Mouse (Mus musculus) lung, postnatal 0 days (tissue): ENCODE measurements around the gene Borcs8. TPM values are rescaled to one million over a fixed set of nuclear protein-coding genes. Genes with fewer than 3 reads are reported as not detected.
A peak's percentile ranks its signal among the peaks of the same experiment; 100 is the strongest.

Source experiments
- ATAC-seq: fragments of 200-750 bp; cut with Nextera tagmentation; 2 replicates; pipeline ENCODE4 v1.8.0; 2017; ENCODE audit warnings: moderate library complexity
- DNase-seq: peaks from one replicate; pipeline ENCODE4 v3.0.0-alpha.2; 2016; ENCODE audit warnings: low spot score
- H3K27ac ChIP-seq: fragments of 300-500 bp; sonication (generic); 2 replicates; pipeline ENCODE4 v1.5.1; 2014; ENCODE audit warnings: antibody characterized with exemption, mild to moderate bottlenecking, low read length, mixed read lengths
- H3K27me3 ChIP-seq: fragments of 300-500 bp; sonication (generic); replicated peaks from 2 replicates; pipeline ENCODE4 v1.6.1; 2014; ENCODE audit warnings: low read length, mixed read lengths; ENCODE audit not compliant: insufficient read depth
- H3K36me3 ChIP-seq: fragments of 300-500 bp; sonication (generic); 2 replicates; pipeline ENCODE4 v1.6.1; 2014; ENCODE audit warnings: low read length, mixed read lengths; ENCODE audit not compliant: insufficient read depth
- H3K4me1 ChIP-seq: fragments of 300-500 bp; sonication (generic); 2 replicates; pipeline ENCODE4 v1.6.1; 2014; ENCODE audit warnings: antibody characterized with exemption, low read depth, low read length, mixed read lengths; ENCODE audit not compliant: insufficient read depth
- H3K4me2 ChIP-seq: fragments of 300-500 bp; sonication (generic); replicated peaks from 2 replicates; pipeline ENCODE4 v1.6.1; 2014; ENCODE audit warnings: low read depth, mild to moderate bottlenecking, low read length, moderate library complexity, mixed read lengths
- H3K4me3 ChIP-seq: fragments of 300-500 bp; sonication (generic); 2 replicates; pipeline ENCODE4 v1.5.1; 2014; ENCODE audit warnings: low read depth, low read length
- H3K9ac ChIP-seq: fragments of 300-500 bp; sonication (generic); replicated peaks from 2 replicates; pipeline ENCODE4 v1.6.1; 2014; ENCODE audit warnings: low read depth, mild to moderate bottlenecking
- H3K9me3 ChIP-seq: fragments of 300-500 bp; sonication (generic); 2 replicates; pipeline ENCODE4 v1.6.1; 2016; ENCODE audit warnings: low read length, mixed read lengths
- CTCF ChIP-seq: IDR thresholded peaks from 2 replicates; pipeline ENCODE4 v1.5.1; 2016; ENCODE audit warnings: antibody characterized with exemption, mild to moderate bottlenecking
- EP300 ChIP-seq: IDR thresholded peaks from 2 replicates; pipeline ENCODE4 v1.6.1; 2016; ENCODE audit warnings: antibody characterized with exemption, mild to moderate bottlenecking, control low read depth
- WGBS: fragments of 180-500 bp; shearing (Covaris S2); extraction: QIAGEN DNeasy Blood & Tissue Kit; methylation state at CpG from one replicate; pipeline ENCODE4 v1.1.7; 2014; 5-methylcytosine and 5-hydroxymethylcytosine counted together
- microRNA-seq: library from miRNA; unstranded; fragments of <30 nt; microRNA quantifications from one replicate; pipeline ENCODE4, GENCODE M21; 2016
- polyA plus RNA-seq: library from polyadenylated mRNA; unstranded; fragments of >200 nt; fragmentation: Nextera tagmentation; extraction: Ambion mirVana; gene quantifications from 2 replicates; pipeline ENCODE4 v1.2.1, GENCODE M21; 2015

The Borcs8 gene
- polyA plus RNA-seq, 1 experiment from 2014 or later = 34.2 TPM

DNA sequence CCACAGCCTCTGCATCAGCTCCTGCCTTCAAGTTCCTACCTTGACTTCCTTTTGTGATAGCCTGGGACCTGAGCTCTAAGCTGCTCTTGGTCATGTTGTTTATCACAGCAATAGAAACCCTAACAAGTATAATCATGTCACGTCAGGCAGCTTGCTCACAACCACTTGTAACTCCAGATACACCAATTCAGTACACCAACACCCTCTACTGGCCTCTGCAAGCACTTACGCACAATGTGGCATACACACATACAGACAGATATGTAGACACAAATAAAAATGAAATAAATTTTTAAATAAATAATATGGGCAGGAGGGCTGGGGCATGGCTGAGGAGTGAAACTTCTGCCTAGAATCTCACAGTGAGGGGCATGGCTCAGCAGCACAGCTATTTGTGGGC is 56.5 kb downstream of the Borcs8 start:
- DNase-seq (no peak), ATAC-seq (no peak)
- no peaks in the 10 kb centered on the region for H3K9me3 ChIP-seq
- H3K27me3 ChIP-seq = no peaks in the 10 kb centered on the region
- H3K9ac ChIP-seq = no peak overlapping the region
- no peak overlapping the region for H3K4me3 ChIP-seq
- H3K36me3 ChIP-seq = no peaks in the 10 kb centered on the region
- peak; percentile 23; the same call in 1 of the 2 replicates for TF ChIP-seq CTCF
- TF ChIP-seq EP300 = no peak
- no peak overlapping the region for H3K4me2 ChIP-seq
- 83% methylated on average over 2 of the region's 2 CpGs for WGBS
- H3K4me1 ChIP-seq = 0 out of 2 replicates have a peak, but pooled peaks cover 5% of the 10 kb centered on the region
- no peak overlapping the region for H3K27ac ChIP-seq

Small RNA genes lying within 50 kb of the gene (microRNA-seq; reads per million reads assigned to microRNA genes)
- gene Mir7066 = not detected

Other genes with a start within 250 kb of the Borcs8 start
- gene Tssk6, start 237.3 kb upstream of the Borcs8 start, polyA plus RNA-seq = 1.9 and 2.3 TPM in 2 replicates
- 165 and 177 TPM in 2 replicates for gene Ndufa13, start 236.9 kb upstream of the Borcs8 start, polyA plus RNA-seq
- gene Yjefn3, start 236.8 kb upstream of the Borcs8 start, polyA plus RNA-seq = 2.1 and 3.4 TPM in 2 replicates
- 40.9 and 41.8 TPM in 2 replicates for gene Gatad2a, start 143.1 kb upstream of the Borcs8 start, polyA plus RNA-seq
- gene Mau2, start 96.8 kb upstream of the Borcs8 start, polyA plus RNA-seq = 37.1 and 37.2 TPM in 2 replicates
- gene Sugp1, start 96.7 kb upstream of the Borcs8 start, polyA plus RNA-seq = 25.4 and 27.3 TPM in 2 replicates
- gene Tm6sf2, start 66.6 kb upstream of the Borcs8 start, polyA plus RNA-seq = 3.8 and 4.2 TPM in 2 replicates
- gene Hapln4, start 56.0 kb upstream of the Borcs8 start, polyA plus RNA-seq = not detected in 2 replicates
- 0.05 and 0.06 TPM in 2 replicates for gene Ncan, start 18.6 kb upstream of the Borcs8 start, polyA plus RNA-seq
- gene Nr2c2ap, start 8.2 kb upstream of the Borcs8 start, polyA plus RNA-seq = 27.8 and 32.0 TPM in 2 replicates
- gene Rfxank, start 345 bp upstream of the Borcs8 start, polyA plus RNA-seq = 11.9 and 12.7 TPM in 2 replicates
- 0.11 and 0.29 TPM in 2 replicates for gene Mef2b, start 212 bp downstream of the Borcs8 start, polyA plus RNA-seq
- 45.0 and 45.8 TPM in 2 replicates for gene Tmem161a, start 32.9 kb downstream of the Borcs8 start, polyA plus RNA-seq
- gene Slc25a42, start 72.8 kb downstream of the Borcs8 start, polyA plus RNA-seq = 4.0 and 4.3 TPM in 2 replicates
- gene Sugp2, start 94.7 kb downstream of the Borcs8 start, polyA plus RNA-seq = 12.3 and 13.6 TPM in 2 replicates
- 10.4 and 11.9 TPM in 2 replicates for gene Armc6, start 95.0 kb downstream of the Borcs8 start, polyA plus RNA-seq
- 54.1 and 61.1 TPM in 2 replicates for gene Homer3, start 143.3 kb downstream of the Borcs8 start, polyA plus RNA-seq
- 29.9 and 32.5 TPM in 2 replicates for gene Ddx49, start 163.0 kb downstream of the Borcs8 start, polyA plus RNA-seq
- gene Cope, start 163.0 kb downstream of the Borcs8 start, polyA plus RNA-seq = 266 and 297 TPM in 2 replicates
- gene Cers1, start 176.3 kb downstream of the Borcs8 start, polyA plus RNA-seq = 0.63 and 1.6 TPM in 2 replicates
- gene Gdf1, start 190.3 kb downstream of the Borcs8 start, polyA plus RNA-seq = 0.33 and 0.81 TPM in 2 replicates
- gene Upf1, start 213.8 kb downstream of the Borcs8 start, polyA plus RNA-seq = 10.4 and 11.1 TPM in 2 replicates
- gene Comp, start 234.1 kb downstream of the Borcs8 start, polyA plus RNA-seq = 0.13 and 0.29 TPM in 2 replicates